8 mouse cellular contexts compared by ENCODE assay signal in genomic region chr16:30821911-30822578, GRCm38 (mm10).
A peak's percentile ranks its signal among the peaks of the same experiment; 100 is the strongest.
DNase-seq lines count a peak whose midpoint lies in the region; ATAC-seq and TF ChIP-seq lines count a peak whose summit lies in the region.

No protein-coding gene starts in this region.

- no peak for TF ChIP-seq POLR2A in thymus, adult 2 months (IDR thresholded peaks at IDR 0.05; ENCODE audit: control insufficient read depth, extremely low read depth, insufficient read depth, low read length, poor library complexity)

- in situ Hi-C loops in ES-E14 (cut with MboI; ENCODE audit: low sequenced_read_pairs in 2 of 2, unreplicated experiment in 2 of 2) = no loop called here

- H3K4me2 ChIP-seq in forebrain, postnatal 0 days (ENCODE audit: low read depth) = no peak overlapping the region
- no peak overlapping the region for H3K4me2 ChIP-seq in forebrain, embryonic 12.5 days
- H3K4me2 ChIP-seq in kidney, embryonic 15.5 days = peak overlapping the region; percentile 54; the same call in 1 of the 2 replicates

- no peaks in the 10 kb centered on the region for H3K9me3 ChIP-seq in forebrain, postnatal 0 days (ENCODE audit: low read length)
- no peaks in the 10 kb centered on the region for H3K9me3 ChIP-seq in forebrain, embryonic 12.5 days
- H3K9me3 ChIP-seq in ES-E14 (ENCODE audit: control insufficient read depth, insufficient read depth, low read depth, low read length) = no peaks in the 10 kb centered on the region
- H3K9me3 ChIP-seq in heart, embryonic 10.5 days = no peaks in the 10 kb centered on the region
- no peaks in the 10 kb centered on the region for H3K9me3 ChIP-seq in kidney, embryonic 15.5 days (replicated peaks)

- ATAC-seq in forebrain, postnatal 0 days = no peak
- ATAC-seq in forebrain, embryonic 12.5 days (ENCODE audit: low FRiP score) = no peak
- ATAC-seq in kidney, embryonic 15.5 days (replicated peaks; ENCODE audit: low FRiP score) = peak; percentile 52
- no peak for ATAC-seq in inflammation-experienced regulatory T-cells, adult 6 months

- 72% methylated on average over 13 of the region's 13 CpGs for WGBS in forebrain, postnatal 0 days
- 85% methylated on average over 13 of the region's 13 CpGs for WGBS in forebrain, embryonic 12.5 days
- 58% methylated on average over 13 of the region's 13 CpGs for WGBS in heart, embryonic 10.5 days
- WGBS in kidney, embryonic 15.5 days = 39% methylated on average over 13 of the region's 13 CpGs
- WGBS in thymus, adult 2 months = 92% methylated on average over 13 of the region's 13 CpGs

- DNase-seq in forebrain, postnatal 0 days = no peak
- no peak for DNase-seq in ES-E14 (ENCODE audit: low read depth, low spot score)
- no peak for DNase-seq in heart, embryonic 10.5 days (ENCODE audit: low spot score)
- DNase-seq in skeletal muscle tissue, adult 2 months (ENCODE audit: low read depth, low spot score) = peak; percentile 29
- DNase-seq in thymus, adult 2 months = no peak

- H3K27ac ChIP-seq in forebrain, postnatal 0 days (ENCODE audit: low read depth, low read length) = 0 out of 2 replicates have a peak overlapping the region, but pooled peaks have one; percentile 29
- no peak overlapping the region for H3K27ac ChIP-seq in forebrain, embryonic 12.5 days
- H3K27ac ChIP-seq in ES-E14 (ENCODE audit: insufficient read depth, low read depth, low read length, poor library complexity, severe bottlenecking) = peak overlapping the region; percentile 86; the same call in 1 of the 2 replicates
- peak overlapping the region; percentile 85 for H3K27ac ChIP-seq in heart, embryonic 10.5 days
- peak overlapping the region; percentile 92 for H3K27ac ChIP-seq in kidney, embryonic 15.5 days
- no peak overlapping the region for H3K27ac ChIP-seq in thymus, adult 2 months (ENCODE audit: control insufficient read depth, insufficient read depth, low read length)

- H3K27me3 ChIP-seq in forebrain, postnatal 0 days (ENCODE audit: insufficient read depth, low read length) = no peaks in the 10 kb centered on the region
- H3K27me3 ChIP-seq in forebrain, embryonic 12.5 days = 0 out of 2 replicates have a peak, but pooled peaks cover 4% of the 10 kb centered on the region
- no peaks in the 10 kb centered on the region for H3K27me3 ChIP-seq in heart, embryonic 10.5 days (ENCODE audit: insufficient read depth, poor library complexity, severe bottlenecking)
- no peaks in the 10 kb centered on the region for H3K27me3 ChIP-seq in kidney, embryonic 15.5 days
- no peaks in the 10 kb centered on the region for H3K27me3 ChIP-seq in thymus, adult 2 months (ENCODE audit: control insufficient read depth, insufficient read depth, low read length)

- H3K9ac ChIP-seq in forebrain, postnatal 0 days = no peak overlapping the region
- no peak overlapping the region for H3K9ac ChIP-seq in forebrain, embryonic 12.5 days
- H3K9ac ChIP-seq in ES-E14 (ENCODE audit: insufficient read depth, low read depth, low read length, poor library complexity, severe bottlenecking) = no peak overlapping the region; the same call in 1 of the 2 replicates
- H3K9ac ChIP-seq in kidney, embryonic 15.5 days = no peak overlapping the region

- no peak overlapping the region for H3K4me3 ChIP-seq in forebrain, postnatal 0 days (ENCODE audit: low read depth, low read length)
- no peak overlapping the region for H3K4me3 ChIP-seq in forebrain, embryonic 12.5 days (replicated peaks)
- H3K4me3 ChIP-seq in ES-E14 (ENCODE audit: insufficient read depth in 1 of 2, low read depth in 1 of 2, low read length in 2 of 2, poor library complexity in 1 of 2, severe bottlenecking in 1 of 2) = no peak overlapping the region
- no peak overlapping the region for H3K4me3 ChIP-seq in heart, embryonic 10.5 days
- H3K4me3 ChIP-seq in kidney, embryonic 15.5 days (replicated peaks) = no peak overlapping the region
- H3K4me3 ChIP-seq in thymus, adult 2 months (ENCODE audit: control insufficient read depth, insufficient read depth, low read length) = no peak overlapping the region

- H3K4me1 ChIP-seq in forebrain, postnatal 0 days (ENCODE audit: insufficient read depth) = peaks cover 13% of the 10 kb centered on the region
- peaks cover 13% of the 10 kb centered on the region for H3K4me1 ChIP-seq in forebrain, embryonic 12.5 days
- H3K4me1 ChIP-seq in ES-E14 (ENCODE audit: control insufficient read depth in 2 of 2, insufficient read depth in 2 of 2, low read length in 2 of 2, poor library complexity in 1 of 2) = peaks cover 16 to 22% of the 10 kb centered on the region in 2 experiments
- H3K4me1 ChIP-seq in heart, embryonic 10.5 days = peaks cover 32% of the 10 kb centered on the region
- H3K4me1 ChIP-seq in kidney, embryonic 15.5 days = peaks cover 42% of the 10 kb centered on the region
- H3K4me1 ChIP-seq in thymus, adult 2 months (replicated peaks; ENCODE audit: control insufficient read depth, insufficient read depth, low read length) = 0 out of 2 replicates have a peak, but pooled peaks cover 5% of the 10 kb centered on the region

- no peaks in the 10 kb centered on the region for H3K36me3 ChIP-seq in forebrain, postnatal 0 days (ENCODE audit: insufficient read depth)
- no peaks in the 10 kb centered on the region for H3K36me3 ChIP-seq in forebrain, embryonic 12.5 days (replicated peaks)
- H3K36me3 ChIP-seq in ES-E14 (ENCODE audit: control insufficient read depth, insufficient read depth, low read length, poor library complexity, severe bottlenecking) = no peaks in the 10 kb centered on the region
- no peaks in the 10 kb centered on the region for H3K36me3 ChIP-seq in heart, embryonic 10.5 days
- no peaks in the 10 kb centered on the region for H3K36me3 ChIP-seq in kidney, embryonic 15.5 days
- H3K36me3 ChIP-seq in thymus, adult 2 months (ENCODE audit: control insufficient read depth, insufficient read depth, low read length) = no peaks in the 10 kb centered on the region

- no peak for TF ChIP-seq CTCF in forebrain, postnatal 0 days (IDR thresholded peaks at IDR 0.05; ENCODE audit: low read depth)
- TF ChIP-seq CTCF in thymus, adult 2 months (IDR thresholded peaks at IDR 0.05; ENCODE audit: borderline replicate concordance, control insufficient read depth, extremely low read depth, insufficient read depth, low read length, poor library complexity) = no peak

TF ChIP-seq in ES-E14, 5 proteins besides CTCF, POLR2A, EP300 and RAD21:
- TF ChIP-seq ZC3H11A (IDR thresholded peaks at IDR 0.05; ENCODE audit: borderline replicate concordance, low read depth, low read length) (no peak), MAFK (IDR thresholded peaks at IDR 0.05; ENCODE audit: insufficient read depth, low read depth, low read length) (peak; percentile 58)

Comparison
In these comparisons a context has a peak if more than half of its experiments do, and no peak if none do; other contexts are left out.
1. H3K27ac ChIP-seq: peak in forebrain, postnatal 0 days (single experiment), ES-E14 (single experiment), heart, embryonic 10.5 days (single experiment) and kidney, embryonic 15.5 days (single experiment); none in forebrain, embryonic 12.5 days (single experiment) and thymus, adult 2 months (single experiment).